Mouse (Mus musculus): Measurements from ENCODE around the gene Fbxo3. TPM values are rescaled to one million over a fixed set of nuclear protein-coding genes. Genes with fewer than 3 reads are reported as not detected.
"Not testable (repeated sequence)": the region's sequence is repeated elsewhere in the genome, so short reads cannot be mapped to it uniquely, and the experiment has no call there.

Gene Fbxo3
- 10 to 100 TPM; 32.6 to 50.3 (median 40.2) TPM for polyA plus RNA-seq (2017; shearing (Covaris generic))

GRCm38 (mm10) chr2:104027458-104028138 lies at the start of gene Fbxo3:
Fbxo3 (plus strand) TSS chr2:104027721.
- ATAC-seq = peak; percentile 69

DNA sequence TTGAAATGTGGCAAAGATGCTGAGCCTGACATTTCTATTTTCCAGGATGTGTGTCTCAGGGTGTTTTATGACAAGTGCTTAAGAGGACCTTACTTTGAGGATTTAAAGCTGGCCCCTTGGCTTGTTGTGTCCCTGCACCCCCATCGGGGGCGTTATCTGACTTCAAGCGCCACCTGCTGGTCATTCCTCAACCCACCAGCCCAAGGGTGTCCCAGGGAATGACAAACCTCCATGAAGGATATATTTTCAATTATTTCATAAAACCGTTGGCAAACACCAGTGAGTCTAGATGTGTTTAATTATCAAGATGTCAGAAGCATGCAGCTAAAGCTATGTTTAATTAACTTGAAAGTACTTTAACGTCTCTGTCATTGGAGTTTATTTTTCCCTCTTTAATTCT lies 45.3 kb upstream of the Fbxo3 start:
- ATAC-seq = no peak

GRCm38 (mm10) chr2:103983146-103983545 lies 44.4 kb upstream of the Fbxo3 start:
- ATAC-seq = no peak

DNA sequence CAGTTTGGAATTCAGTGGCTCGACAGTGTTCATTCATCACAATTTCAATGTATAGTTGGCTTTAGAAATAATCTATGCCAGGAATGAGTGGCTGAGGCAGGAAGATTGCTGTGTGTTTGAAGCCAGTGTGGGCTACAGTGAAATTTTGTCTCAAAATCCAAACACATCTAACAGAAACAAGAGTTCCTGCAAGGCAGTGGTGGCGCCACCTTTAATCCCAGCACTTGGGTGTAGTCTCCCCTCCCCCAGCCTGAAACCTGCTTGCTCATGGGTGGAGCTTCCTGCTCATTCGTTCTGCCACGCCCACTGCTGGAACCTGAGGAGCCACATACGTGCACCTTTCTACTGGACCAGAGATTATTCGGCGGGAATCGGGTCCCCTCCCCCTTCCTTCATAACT lies 39.9 kb upstream of the Fbxo3 start:
- ATAC-seq = not testable (repeated sequence)

DNA sequence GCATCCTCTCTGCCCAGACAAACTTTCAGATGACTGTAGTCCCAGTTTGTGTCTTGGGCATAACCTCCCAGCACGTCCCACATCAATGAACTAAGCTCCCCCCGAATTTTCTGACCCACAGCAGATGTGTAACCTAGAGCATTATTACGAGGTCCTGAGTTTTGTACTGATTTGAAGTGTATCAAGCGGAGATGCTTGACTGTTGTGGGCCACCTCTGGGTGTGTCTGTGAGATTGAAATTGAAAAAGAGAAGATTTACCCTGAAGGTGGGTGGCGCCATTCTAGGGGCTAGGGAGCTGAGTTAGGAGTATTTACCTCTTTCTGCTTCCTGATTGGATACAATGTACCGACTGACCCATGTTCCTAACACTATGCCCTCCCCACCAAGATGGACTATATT lies 37.8 kb upstream of the Fbxo3 start:
- ATAC-seq = no peak

DNA sequence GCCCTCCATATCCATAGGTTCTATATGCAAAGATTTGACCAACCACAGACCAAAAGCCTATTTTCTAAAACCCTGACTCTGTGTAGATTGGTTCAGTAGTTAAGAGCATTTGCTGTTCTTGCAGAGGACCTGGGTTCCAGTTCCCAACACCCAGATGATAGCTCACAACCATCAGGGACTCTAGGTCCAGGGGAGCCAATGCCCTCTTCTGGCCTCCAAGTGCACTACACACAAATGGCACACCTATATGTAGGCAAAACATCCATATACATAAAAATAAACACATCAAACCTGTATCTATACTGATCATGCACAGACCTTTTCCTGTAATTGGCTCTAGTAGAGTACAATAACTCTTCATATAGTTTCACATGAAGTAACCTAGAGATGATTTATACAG lies 36.2 kb upstream of the Fbxo3 start:
- no peak for ATAC-seq

- ATAC-seq = no peak
Observed at GRCm38 (mm10) chr2:103992162-103992561, 35.4 kb upstream of the Fbxo3 start.

- ATAC-seq = no peak
Observed at GRCm38 (mm10) chr2:103992618-103993332, 34.7 kb upstream of the Fbxo3 start.

- no peak for ATAC-seq
Observed at GRCm38 (mm10) chr2:104001076-104001475, 26.4 kb upstream of the Fbxo3 start.

DNA sequence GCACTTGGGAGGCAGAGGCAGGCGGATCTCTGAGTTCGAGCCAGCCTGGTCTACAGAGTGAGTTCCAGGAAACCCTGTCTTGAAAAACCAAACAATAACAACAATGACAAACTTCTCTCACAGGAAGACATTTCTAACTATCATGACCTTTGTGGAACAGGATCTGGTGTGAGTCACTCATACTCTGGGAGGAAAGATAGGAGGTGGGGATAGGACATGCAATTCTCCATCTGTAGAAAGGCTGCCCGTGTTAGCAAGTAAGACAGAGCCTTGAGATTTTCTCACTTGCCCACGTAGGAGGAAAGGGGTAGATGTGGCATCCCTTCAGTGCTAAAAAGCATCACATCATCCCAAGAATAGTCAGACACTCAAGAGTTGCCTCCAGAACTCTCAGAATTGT lies 25.7 kb upstream of the Fbxo3 start:
- ATAC-seq = no peak

DNA sequence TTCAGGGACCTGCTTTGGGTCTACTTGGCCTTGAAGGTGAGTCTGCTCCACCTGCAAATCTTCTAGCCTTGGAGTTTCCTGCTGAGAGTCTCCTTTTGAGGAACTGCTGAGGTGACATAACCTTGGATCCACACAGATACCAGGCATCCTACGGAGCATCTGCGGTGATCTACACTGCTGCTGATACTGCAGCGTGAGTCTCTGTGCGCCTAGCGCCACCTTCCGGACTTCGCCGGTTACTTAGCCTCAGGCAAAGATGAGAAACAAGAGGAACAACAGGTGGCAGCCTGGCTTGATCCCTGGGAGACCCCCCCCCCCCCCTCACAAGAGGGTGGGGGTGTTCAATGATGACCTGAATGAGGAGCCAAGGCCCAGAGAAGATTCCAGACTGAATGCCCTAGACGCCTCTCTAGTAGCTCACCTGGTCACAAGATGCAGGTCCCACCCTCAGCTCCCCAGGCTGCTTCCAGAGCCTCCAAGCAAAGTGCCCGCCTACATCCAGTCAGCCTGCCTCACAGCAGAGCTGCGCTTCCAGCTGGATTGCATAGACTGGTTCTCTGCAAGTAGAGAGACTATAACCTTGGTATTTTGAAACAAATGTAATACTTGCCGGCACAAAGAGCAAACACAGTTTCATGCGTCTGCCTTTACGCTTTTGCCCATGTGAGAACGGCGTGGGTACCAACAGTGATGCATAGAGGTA lies 24.7 kb upstream of the Fbxo3 start:
- ATAC-seq = no peak

DNA sequence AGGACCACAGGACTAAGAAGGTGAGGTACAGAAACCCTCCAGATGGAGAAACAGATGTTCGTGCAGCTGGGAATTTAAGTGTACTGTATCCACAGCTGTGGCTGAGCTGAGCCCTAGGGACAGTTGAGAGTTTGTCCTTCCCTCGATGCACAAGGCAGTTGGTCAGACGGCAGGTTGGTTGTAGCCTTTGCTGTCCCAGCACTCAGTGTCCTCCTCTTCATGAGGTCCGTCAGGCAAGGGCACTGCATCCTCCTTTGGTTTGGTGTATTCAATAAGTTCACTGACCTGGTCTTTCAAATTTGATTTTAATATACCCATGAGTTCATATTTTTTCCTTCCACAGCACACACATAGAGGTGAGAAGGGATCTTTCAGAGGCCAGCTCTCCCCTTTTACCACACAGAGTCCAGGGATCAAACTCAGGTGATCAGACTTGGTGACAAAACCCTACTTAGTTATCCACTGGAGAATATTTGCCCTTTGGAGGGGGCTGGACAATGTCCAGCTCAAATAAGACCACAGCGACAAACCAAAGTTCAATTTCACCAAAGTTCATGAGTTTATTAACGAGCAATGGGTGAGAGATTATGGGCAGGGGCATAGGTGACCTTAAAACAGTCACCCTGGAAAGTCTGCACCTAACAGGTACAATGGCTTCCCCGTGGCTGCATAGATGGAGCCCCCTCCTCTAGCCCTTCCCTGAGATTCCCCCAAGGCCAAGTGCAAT lies 19.6 kb upstream of the Fbxo3 start:
- no peak for ATAC-seq

GRCm38 (mm10) chr2:104008853-104009252 lies 18.7 kb upstream of the Fbxo3 start:
- not testable (repeated sequence) for ATAC-seq

DNA sequence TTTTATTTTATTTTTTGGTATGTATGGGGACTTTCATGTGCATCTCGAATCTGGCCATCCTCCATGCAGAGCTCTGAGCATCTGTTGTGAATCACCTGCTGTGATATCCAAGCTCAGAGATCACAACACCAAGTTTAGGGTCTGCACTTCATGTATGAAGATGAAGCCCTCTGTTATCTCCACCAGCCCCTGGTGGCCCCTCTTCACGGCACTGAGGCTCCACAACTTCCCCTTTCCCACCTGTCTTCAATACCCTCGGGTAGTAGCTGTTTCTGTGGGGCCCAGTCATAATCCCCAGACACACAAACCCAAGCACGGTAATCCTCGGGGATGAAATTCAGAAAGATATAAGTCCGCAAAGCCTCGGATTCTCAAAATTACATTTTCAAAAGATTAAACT lies 4.4 kb upstream of the Fbxo3 start:
- ATAC-seq = no peak

GRCm38 (mm10) chr2:104024656-104025055 lies 2.9 kb upstream of the Fbxo3 start:
- no peak for ATAC-seq

DNA sequence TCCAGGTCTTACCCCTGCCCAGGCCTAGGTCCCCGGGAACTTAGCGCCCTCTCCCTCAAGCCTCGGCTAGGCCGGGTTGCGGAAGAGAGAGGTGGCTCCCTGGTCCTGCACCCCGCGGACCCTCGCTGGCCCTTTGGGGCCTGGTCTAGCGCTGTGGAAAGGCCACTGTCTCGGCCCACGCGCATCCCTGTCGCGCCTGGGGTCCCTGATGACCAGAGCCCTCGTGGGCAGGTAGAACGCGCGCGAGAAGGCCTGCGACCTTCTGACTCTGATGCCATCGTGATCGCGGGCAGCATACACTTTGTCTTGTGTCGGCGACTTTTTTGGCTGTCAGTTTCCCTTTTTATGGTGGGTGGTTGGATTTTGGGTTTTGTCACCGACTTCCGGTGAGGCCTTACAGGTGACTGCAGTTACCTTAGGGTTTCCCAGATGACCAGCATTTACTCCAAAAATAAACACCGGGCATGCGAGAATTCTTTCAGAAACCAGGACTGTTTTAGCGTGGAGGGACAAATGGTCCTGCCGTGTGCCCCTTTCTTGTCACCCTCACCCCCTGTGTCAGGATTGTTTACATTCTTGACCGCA lies 710 bp downstream of the Fbxo3 start, which contains the start of gene 4931422A03Rik:
4931422A03Rik (minus strand) TSS at position 223 of the 585 bp plus-strand sequence.
- peak; percentile 55 for ATAC-seq

DNA sequence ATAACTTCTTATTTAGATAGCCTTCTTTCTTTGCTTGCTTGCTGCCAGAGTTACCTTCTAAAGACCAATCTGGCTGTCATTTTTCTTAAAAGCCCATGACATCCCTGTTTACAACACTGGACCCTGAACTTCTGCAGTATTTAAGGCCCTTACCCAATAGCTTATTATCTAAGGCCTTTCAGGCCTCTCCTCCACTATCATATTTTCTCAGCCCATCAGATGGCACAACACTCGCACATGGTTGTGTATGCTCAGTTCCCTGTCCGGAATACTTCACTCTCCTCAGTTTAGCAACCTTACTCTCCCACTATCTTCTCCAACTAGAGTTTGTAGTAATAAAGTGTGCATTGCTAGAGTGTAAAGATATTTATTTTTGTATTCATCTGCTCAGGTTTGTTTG lies 1.6 kb downstream of the Fbxo3 start:
- ATAC-seq = no peak

GRCm38 (mm10) chr2:104030381-104030780 lies 2.9 kb downstream of the Fbxo3 start:
- no peak for ATAC-seq

DNA sequence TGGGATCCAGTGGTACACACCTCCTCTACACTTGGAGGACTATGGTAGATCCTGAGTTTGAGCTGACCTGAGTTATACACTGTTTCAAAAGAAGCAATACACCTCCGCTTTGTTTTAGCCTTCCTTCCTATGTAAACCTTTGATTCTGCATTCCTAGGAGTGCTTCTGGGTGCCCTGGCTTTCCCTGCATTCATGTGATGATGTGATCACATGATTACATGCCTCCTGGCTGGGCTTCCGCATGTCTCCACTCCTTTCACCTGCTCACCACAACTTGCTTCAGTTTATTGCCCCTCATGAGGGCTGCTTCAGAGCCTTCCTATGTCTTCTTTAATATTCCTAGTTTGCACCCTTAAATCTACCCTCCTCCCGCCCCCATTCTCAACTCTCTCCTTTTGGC lies 4.5 kb downstream of the Fbxo3 start:
- no peak for ATAC-seq

- no peak for ATAC-seq
Observed at GRCm38 (mm10) chr2:104034832-104035472, 7.4 kb downstream of the Fbxo3 start.

DNA sequence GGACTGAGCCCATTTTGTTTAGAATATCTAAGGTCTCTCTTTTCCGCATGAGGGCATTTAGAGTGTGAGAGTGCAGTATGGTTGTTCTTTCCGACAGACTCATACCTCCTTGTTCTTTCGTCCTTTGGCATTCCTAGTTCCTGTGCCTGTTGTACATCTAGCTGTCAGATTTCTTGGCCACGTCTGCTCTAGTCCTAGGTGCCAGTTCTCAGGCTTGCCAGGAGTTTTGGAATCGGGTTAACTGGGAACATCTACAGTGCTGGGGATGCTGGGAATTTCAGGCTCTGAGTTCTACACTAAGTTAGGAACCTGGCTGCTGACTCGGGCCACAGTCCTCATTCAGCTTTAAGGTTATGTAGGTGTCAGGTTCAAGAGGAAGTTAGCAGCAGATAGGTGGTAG lies 8.1 kb downstream of the Fbxo3 start:
- ATAC-seq = no peak

DNA sequence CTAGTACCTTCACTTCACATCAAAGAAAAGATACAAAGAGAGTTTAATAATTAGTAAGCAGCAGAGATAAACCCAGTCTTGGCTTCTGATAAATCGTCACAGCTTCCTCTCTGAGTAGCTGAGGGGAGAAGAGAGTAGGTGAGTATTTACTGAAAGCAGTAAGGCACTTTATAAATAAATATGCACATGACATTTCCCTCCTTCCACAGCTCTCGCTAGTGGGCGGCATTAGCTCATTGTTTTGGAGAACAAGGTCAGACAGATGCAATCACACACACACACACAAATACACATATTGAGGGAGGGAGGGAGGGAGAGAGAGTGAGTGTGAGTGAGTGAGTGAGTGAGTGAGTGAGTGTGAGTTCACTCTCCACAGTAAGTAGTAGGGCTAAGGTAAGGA lies 8.8 kb downstream of the Fbxo3 start:
- ATAC-seq = no peak

Data from inflammation-experienced regulatory T-cells, adult 6 months (primary cell).